Mouse (Mus musculus): ENCODE measurements around the gene Snapc4.

DNA sequence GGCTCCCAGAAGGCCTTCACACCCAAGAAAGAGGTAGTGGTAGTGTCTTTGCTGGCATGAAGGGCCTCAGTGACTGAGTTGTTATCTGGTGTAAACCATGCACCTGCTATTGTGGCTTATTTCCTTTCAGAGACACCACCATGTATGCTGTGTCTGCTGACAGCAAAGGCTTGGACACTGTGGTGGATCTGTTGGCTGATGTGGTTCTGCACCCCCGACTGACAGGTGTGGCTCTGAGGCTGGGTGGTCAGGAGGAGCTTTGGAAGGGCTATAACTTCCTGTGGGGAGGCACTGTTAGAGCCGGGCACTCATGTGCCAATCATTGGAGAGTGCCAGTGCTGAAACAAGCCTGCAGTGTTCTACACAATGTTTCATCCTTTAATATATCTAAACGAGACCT lies 10.5 kb upstream of the Snapc4 start:
- TF ChIP-seq POLR2A (IDR thresholded peaks at IDR 0.05; ENCODE audit: borderline replicate concordance, insufficient read depth, low read length) (no peak), CTCF (IDR thresholded peaks at IDR 0.05; ENCODE audit: borderline replicate concordance, insufficient read depth, low read depth, low read length) (no peak)
